Mouse (Mus musculus) cerebellum, adult 2 months (tissue): ENCODE measurements at regions not wholly inside any gene's neighbourhood (a gene's known extent, or its start where the extent isn't known, plus 50 kb on each side); places are given as distances from the start of the nearest gene placed in this dataset.

Experiments
- CTCF ChIP-seq: fragments of 200-500 bp; IDR thresholded peaks from 2 replicates; pipeline ENCODE4 v1.5.1; 2011; ENCODE audit warnings: low read depth, mild to moderate bottlenecking, control low read depth, low read length, moderate library complexity, borderline replicate concordance; ENCODE audit not compliant: insufficient read depth
- POLR2A ChIP-seq: fragments of 200-500 bp; IDR thresholded peaks from 2 replicates; pipeline ENCODE4 v1.6.1; 2011; ENCODE audit warnings: low read length, control low read depth, borderline replicate concordance; ENCODE audit not compliant: insufficient read depth

DNA sequence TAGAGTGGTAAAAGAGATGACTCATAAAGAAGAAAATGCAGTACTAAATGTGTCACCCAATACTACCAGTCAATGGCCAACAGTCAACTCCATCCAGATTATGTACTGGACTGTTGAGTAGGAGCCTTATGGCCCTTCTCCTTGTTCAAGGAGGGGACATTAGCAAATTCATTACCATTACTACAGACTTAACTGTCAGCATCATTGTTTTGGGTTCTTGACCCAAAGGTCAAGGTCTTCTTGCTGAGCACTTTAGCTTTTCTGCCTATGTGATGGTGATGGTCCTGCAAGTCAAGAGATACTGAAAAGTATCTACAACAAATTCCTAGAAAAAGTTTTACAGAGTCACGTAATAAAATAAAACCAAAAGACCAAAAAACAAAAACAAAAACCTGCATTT is 1251.4 kb downstream of the Gm37988 start:
- TF ChIP-seq CTCF (no peak), POLR2A (no peak)
